Mouse (Mus musculus): ENCODE measurements around the gene Sorcs2. TPM values are rescaled to one million over a fixed set of nuclear protein-coding genes. Genes with fewer than 3 reads are reported as not detected.

The Sorcs2 gene
- polyA plus RNA-seq, 1 experiment, result 21.8 TPM

GRCm38 (mm10) chr5:36292321-36292720 lies 105.6 kb downstream of the Sorcs2 start:
- Histone ChIP-seq H3K27ac (ENCODE audit: insufficient read depth, low read length) (no peak overlapping the region), H3K4me3 (ENCODE audit: insufficient read depth, low read length) (no peak overlapping the region), H3K4me1 (ENCODE audit: control insufficient read depth, insufficient read depth, low read length) (no peaks in the 10 kb centered on the region)
- no peak for TF ChIP-seq CTCF (IDR thresholded peaks at IDR 0.05; ENCODE audit: extremely low read depth, insufficient read depth, low read length)
- TF ChIP-seq POLR2A (IDR thresholded peaks at IDR 0.05; ENCODE audit: extremely low read depth, insufficient read depth, low read length), result no peak

- Histone ChIP-seq H3K27ac (ENCODE audit: insufficient read depth, low read length) (no peak overlapping the region), H3K4me3 (ENCODE audit: insufficient read depth, low read length) (no peak overlapping the region), H3K4me1 (ENCODE audit: control insufficient read depth, insufficient read depth, low read length) (no peaks in the 10 kb centered on the region)
- no peak for TF ChIP-seq POLR2A (IDR thresholded peaks at IDR 0.05; ENCODE audit: extremely low read depth, insufficient read depth, low read length)
- peak; percentile 37 for TF ChIP-seq CTCF (IDR thresholded peaks at IDR 0.05; ENCODE audit: extremely low read depth, insufficient read depth, low read length)
Measured at GRCm38 (mm10) chr5:36291191-36291590, 106.7 kb downstream of the Sorcs2 start.

- Histone ChIP-seq H3K4me3 (ENCODE audit: insufficient read depth, low read length) (no peak overlapping the region), H3K27ac (ENCODE audit: insufficient read depth, low read length) (no peak overlapping the region), H3K4me1 (ENCODE audit: control insufficient read depth, insufficient read depth, low read length) (peaks cover 4% of the 10 kb centered on the region; the same call in 1 of the 2 replicates)
- TF ChIP-seq POLR2A (IDR thresholded peaks at IDR 0.05; ENCODE audit: extremely low read depth, insufficient read depth, low read length), result no peak
- TF ChIP-seq CTCF (IDR thresholded peaks at IDR 0.05; ENCODE audit: extremely low read depth, insufficient read depth, low read length), result no peak
Measured at GRCm38 (mm10) chr5:36285405-36285804, 112.5 kb downstream of the Sorcs2 start.

- no peak overlapping the region for H3K27ac ChIP-seq (ENCODE audit: insufficient read depth, low read length)
- no peaks in the 10 kb centered on the region; the same call in none of the 2 replicates for H3K4me1 ChIP-seq (ENCODE audit: control insufficient read depth, insufficient read depth, low read length)
- no peak overlapping the region for H3K4me3 ChIP-seq (ENCODE audit: insufficient read depth, low read length)
- no peak for TF ChIP-seq CTCF (IDR thresholded peaks at IDR 0.05; ENCODE audit: extremely low read depth, insufficient read depth, low read length)
- TF ChIP-seq POLR2A (IDR thresholded peaks at IDR 0.05; ENCODE audit: extremely low read depth, insufficient read depth, low read length), result no peak
Measured at GRCm38 (mm10) chr5:36279896-36280295, 118.0 kb downstream of the Sorcs2 start.

GRCm38 (mm10) chr5:36274684-36275394 lies 123.1 kb downstream of the Sorcs2 start:
- TF ChIP-seq POLR2A (IDR thresholded peaks at IDR 0.05; ENCODE audit: extremely low read depth, insufficient read depth, low read length) (no peak), CTCF (IDR thresholded peaks at IDR 0.05; ENCODE audit: extremely low read depth, insufficient read depth, low read length) (no peak)

GRCm38 (mm10) chr5:36267194-36267769 lies 130.7 kb downstream of the Sorcs2 start:
- peaks cover 2% of the 10 kb centered on the region; the same call in 1 of the 2 replicates for H3K4me1 ChIP-seq (ENCODE audit: control insufficient read depth, insufficient read depth, low read length)
- TF ChIP-seq CTCF (IDR thresholded peaks at IDR 0.05; ENCODE audit: extremely low read depth, insufficient read depth, low read length) (no peak), POLR2A (IDR thresholded peaks at IDR 0.05; ENCODE audit: extremely low read depth, insufficient read depth, low read length) (no peak)
- no peak overlapping the region for H3K4me3 ChIP-seq (ENCODE audit: insufficient read depth, low read length)
- no peak overlapping the region for H3K27ac ChIP-seq (ENCODE audit: insufficient read depth, low read length)

More at GRCm38 (mm10) chr5:36274684-36275394, 123.1 kb downstream of the Sorcs2 start:
- no peak overlapping the region for H3K27ac ChIP-seq (ENCODE audit: insufficient read depth, low read length)
- H3K4me1 ChIP-seq (ENCODE audit: control insufficient read depth, insufficient read depth, low read length), result no peaks in the 10 kb centered on the region; the same call in 1 of the 2 replicates
- no peak overlapping the region for H3K4me3 ChIP-seq (ENCODE audit: insufficient read depth, low read length)

- H3K27ac ChIP-seq (ENCODE audit: insufficient read depth, low read length), result no peak overlapping the region
- TF ChIP-seq POLR2A (IDR thresholded peaks at IDR 0.05; ENCODE audit: extremely low read depth, insufficient read depth, low read length) (no peak), CTCF (IDR thresholded peaks at IDR 0.05; ENCODE audit: extremely low read depth, insufficient read depth, low read length) (no peak)
- no peak overlapping the region for H3K4me3 ChIP-seq (ENCODE audit: insufficient read depth, low read length)
- peaks cover 10% of the 10 kb centered on the region for H3K4me1 ChIP-seq (ENCODE audit: control insufficient read depth, insufficient read depth, low read length)
Measured at GRCm38 (mm10) chr5:36260862-36261261, 137.1 kb downstream of the Sorcs2 start.

- TF ChIP-seq POLR2A (IDR thresholded peaks at IDR 0.05; ENCODE audit: extremely low read depth, insufficient read depth, low read length), result no peak
- TF ChIP-seq CTCF (IDR thresholded peaks at IDR 0.05; ENCODE audit: extremely low read depth, insufficient read depth, low read length), result no peak
- H3K27ac ChIP-seq (ENCODE audit: insufficient read depth, low read length), result no peak overlapping the region
- H3K4me1 ChIP-seq (ENCODE audit: control insufficient read depth, insufficient read depth, low read length), result peaks cover 8% of the 10 kb centered on the region; the same call in 1 of the 2 replicates
- H3K4me3 ChIP-seq (ENCODE audit: insufficient read depth, low read length), result no peak overlapping the region
Measured at GRCm38 (mm10) chr5:36259691-36260124, 138.2 kb downstream of the Sorcs2 start.

- H3K4me1 ChIP-seq (ENCODE audit: control insufficient read depth, insufficient read depth, low read length), result peaks cover 9% of the 10 kb centered on the region; the same call in 1 of the 2 replicates
- TF ChIP-seq CTCF (IDR thresholded peaks at IDR 0.05; ENCODE audit: extremely low read depth, insufficient read depth, low read length), result no peak
- no peak for TF ChIP-seq POLR2A (IDR thresholded peaks at IDR 0.05; ENCODE audit: extremely low read depth, insufficient read depth, low read length)
- no peak overlapping the region for H3K27ac ChIP-seq (ENCODE audit: insufficient read depth, low read length)
- no peak overlapping the region for H3K4me3 ChIP-seq (ENCODE audit: insufficient read depth, low read length)
Measured at GRCm38 (mm10) chr5:36258387-36259181, 139.4 kb downstream of the Sorcs2 start.
